Mouse (Mus musculus) hindbrain, embryonic 15.5 days (tissue): ENCODE measurements around the gene Nlrx1. TPM values are rescaled to one million over a fixed set of nuclear protein-coding genes. Genes with fewer than 3 reads are reported as not detected.
"Not testable (repeated sequence)": the region's sequence is repeated elsewhere in the genome, so short reads cannot be mapped to it uniquely, and the experiment has no call there.

Source experiments
- ATAC-seq: fragments of 200-750 bp; cut with Nextera tagmentation; 2 replicates; pipeline ENCODE4 v1.8.0; 2017; ENCODE audit warnings: low read depth, moderate number of reproducible peaks, moderate TSS enrichment; ENCODE audit not compliant: low FRiP score
- H3K27ac ChIP-seq: fragments of 300-500 bp; sonication (generic); replicated peaks from 2 replicates; pipeline ENCODE4 v1.5.1; 2015; ENCODE audit warnings: mild to moderate bottlenecking, inconsistent platforms
- H3K27me3 ChIP-seq: fragments of 300-500 bp; sonication (generic); 2 replicates; pipeline ENCODE4 v1.6.1; 2015; ENCODE audit warnings: control low read depth, inconsistent platforms
- H3K36me3 ChIP-seq: fragments of 300-500 bp; sonication (generic); 2 replicates; pipeline ENCODE4 v1.6.1; 2015; ENCODE audit warnings: control low read depth, inconsistent platforms
- H3K4me1 ChIP-seq: fragments of 300-500 bp; sonication (generic); replicated peaks from 2 replicates; pipeline ENCODE4 v1.6.1; 2015; ENCODE audit warnings: control low read depth, inconsistent platforms
- H3K4me2 ChIP-seq: fragments of 300-500 bp; sonication (generic); 2 replicates; pipeline ENCODE4 v1.6.1; 2015; ENCODE audit warnings: moderate library complexity, mild to moderate bottlenecking, inconsistent platforms
- H3K4me3 ChIP-seq: fragments of 300-500 bp; sonication (generic); 2 replicates; pipeline ENCODE4 v1.5.1; 2015; ENCODE audit warnings: mild to moderate bottlenecking, inconsistent platforms
- H3K9ac ChIP-seq: fragments of 300-500 bp; sonication (generic); 2 replicates; pipeline ENCODE4 v1.6.1; 2015; ENCODE audit warnings: inconsistent platforms
- H3K9me3 ChIP-seq: fragments of 300-500 bp; sonication (generic); 2 replicates; pipeline ENCODE4 v1.6.1; 2016; ENCODE audit warnings: control low read depth, inconsistent platforms
- WGBS: fragments of 180-500 bp; shearing (Covaris S2); methylation state at CpG from one replicate; pipeline ENCODE4 v1.1.7; 2015; 5-methylcytosine and 5-hydroxymethylcytosine counted together
- polyA plus RNA-seq: library from polyadenylated mRNA; unstranded; fragments of >200 nt; fragmentation: Nextera tagmentation; extraction: Ambion mirVana; gene quantifications from 2 replicates; pipeline ENCODE4 v1.2.1, GENCODE M21; 2015

Gene Nlrx1
- polyA plus RNA-seq, 1 experiment from 2014 or later: 5.9 TPM

- H3K27me3 ChIP-seq, H3K9me3 ChIP-seq, H3K9ac ChIP-seq, H3K27ac ChIP-seq, H3K4me2 ChIP-seq, ATAC-seq, H3K4me3 ChIP-seq: not testable (repeated sequence)
- peaks cover 14% of the 10 kb centered on the region for H3K4me1 ChIP-seq
- 97% methylated on average over 3 of the region's 3 CpGs for WGBS
- H3K36me3 ChIP-seq: peaks cover 62% of the 10 kb centered on the region
Measured at GRCm38 (mm10) chr9:44300001-44300400, 31.6 kb upstream of the Nlrx1 start.

DNA sequence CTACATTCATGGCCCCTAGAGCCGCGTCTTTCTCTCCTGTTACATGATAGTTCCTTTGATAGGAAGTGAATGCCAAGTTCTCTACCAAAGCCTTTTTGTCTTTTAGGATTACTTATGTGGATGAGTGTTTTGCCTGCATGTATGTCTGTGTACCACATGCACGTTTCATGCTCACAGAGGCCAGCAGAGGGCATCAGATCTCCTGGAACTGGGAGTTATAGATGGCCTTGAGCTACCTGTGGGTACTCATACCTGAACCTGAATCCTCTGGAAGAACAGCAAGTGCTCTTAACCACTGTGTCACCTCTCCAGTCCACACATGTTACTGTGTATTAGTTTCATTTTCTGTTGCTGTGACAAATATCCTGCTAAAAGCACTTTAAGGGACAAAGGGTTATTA lies 24.1 kb upstream of the Nlrx1 start:
- 76% methylated on average over 3 of the region's 3 CpGs for WGBS
- Histone ChIP-seq H3K4me3 (no peak overlapping the region), H3K4me1 (peaks cover 13% of the 10 kb centered on the region), H3K4me2 (no peak overlapping the region), H3K9ac (no peak overlapping the region), H3K27me3 (no peaks in the 10 kb centered on the region), H3K27ac (no peak overlapping the region), H3K9me3 (no peaks in the 10 kb centered on the region), H3K36me3 (peaks cover 50% of the 10 kb centered on the region)
- ATAC-seq: no peak

GRCm38 (mm10) chr9:44288959-44289291 lies 20.5 kb upstream of the Nlrx1 start:
- peak overlapping the region; percentile 75 for H3K27ac ChIP-seq
- H3K4me1 ChIP-seq: peaks cover 29% of the 10 kb centered on the region
- H3K27me3 ChIP-seq: no peaks in the 10 kb centered on the region
- peak overlapping the region; percentile 79 for H3K4me2 ChIP-seq
- H3K9ac ChIP-seq: peak overlapping the region; percentile 84
- H3K4me3 ChIP-seq: peak overlapping the region; percentile 66
- H3K36me3 ChIP-seq: peaks cover 22% of the 10 kb centered on the region
- H3K9me3 ChIP-seq: no peaks in the 10 kb centered on the region
- ATAC-seq: peak; percentile 2; the same call in 1 of the 2 replicates
- 7% methylated on average over 11 of the region's 11 CpGs for WGBS

DNA sequence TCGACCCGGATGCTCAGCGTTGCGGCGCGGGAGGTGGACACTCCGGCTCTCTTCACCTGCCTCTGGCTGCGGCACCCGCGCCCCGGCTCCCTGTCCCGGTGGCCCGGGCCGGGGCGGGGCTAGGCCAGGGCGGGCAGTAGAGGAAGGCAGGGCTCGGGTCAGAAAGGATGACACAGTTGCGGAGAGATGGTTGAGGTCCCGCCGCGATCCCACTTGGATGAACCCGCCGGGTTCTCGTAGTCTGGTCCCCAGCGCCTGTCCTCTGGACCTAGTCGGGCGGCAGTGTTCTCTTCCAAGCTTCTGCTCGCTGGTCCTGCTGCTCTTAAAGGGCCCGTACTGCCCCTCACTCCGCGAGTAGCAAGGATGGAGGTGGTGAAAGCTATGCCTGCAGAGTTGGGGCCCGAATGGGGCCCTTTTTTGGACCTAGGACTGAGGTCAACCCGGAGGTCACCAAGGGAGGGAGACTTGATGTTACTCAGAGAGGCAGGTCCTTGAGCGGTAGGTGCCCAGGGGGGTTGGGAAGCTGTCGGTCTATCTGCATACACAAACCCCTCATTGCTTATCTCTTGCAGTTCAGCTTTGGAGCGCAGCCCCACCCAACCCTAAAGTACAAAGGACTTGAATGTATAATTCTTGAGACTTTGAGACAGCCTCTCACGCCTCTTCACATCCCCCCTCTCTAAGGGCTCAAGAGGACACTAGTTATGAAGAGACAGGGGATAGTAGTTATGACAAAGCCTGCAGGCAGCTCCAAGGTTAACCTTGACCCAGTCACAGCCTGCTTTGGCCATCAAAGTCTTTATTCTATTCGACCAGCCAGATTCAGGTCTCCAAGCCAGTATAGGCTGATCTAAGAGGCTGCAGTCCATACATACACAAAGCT lies 19.9 kb upstream of the Nlrx1 start, which contains the start of gene Abcg4:
TSS of gene Abcg4 (minus strand) at position 540 of the 883 bp plus-strand sequence.
- Histone ChIP-seq H3K9me3 (no peaks in the 10 kb centered on the region), H3K27me3 (no peaks in the 10 kb centered on the region), H3K27ac (peak within 1 kb of the TSS; percentile 75), H3K4me2 (peak within 1 kb of the TSS; percentile 79), H3K4me1 (peaks cover 29% of the 10 kb centered on the region), H3K4me3 (peak within 1 kb of the TSS; percentile 66), H3K9ac (peak within 1 kb of the TSS; percentile 84), H3K36me3 (peaks cover 15% of the 10 kb centered on the region)
- WGBS: under 1% methylated on average over 38 of the region's 38 CpGs
- peak; percentile 76 for ATAC-seq

GRCm38 (mm10) chr9:44287401-44288075 lies 19.1 kb upstream of the Nlrx1 start:
- H3K36me3 ChIP-seq: peaks cover 10% of the 10 kb centered on the region; the same call in 1 of the 2 replicates
- H3K27ac ChIP-seq: peak overlapping the region; percentile 75
- ATAC-seq: peak; percentile 49
- H3K4me3 ChIP-seq: peak overlapping the region; percentile 66
- H3K4me1 ChIP-seq: peaks cover 29% of the 10 kb centered on the region
- 0% methylated on average over 47 of the region's 47 CpGs for WGBS
- peak overlapping the region; percentile 84 for H3K9ac ChIP-seq
- H3K27me3 ChIP-seq: no peaks in the 10 kb centered on the region
- H3K9me3 ChIP-seq: no peaks in the 10 kb centered on the region
- H3K4me2 ChIP-seq: peak overlapping the region; percentile 79

- Histone ChIP-seq H3K4me2 (peak overlapping the region; percentile 79), H3K36me3 (peaks cover 10% of the 10 kb centered on the region; the same call in 1 of the 2 replicates), H3K9ac (peak overlapping the region; percentile 84), H3K4me1 (peaks cover 29% of the 10 kb centered on the region), H3K27ac (peak overlapping the region; percentile 75), H3K4me3 (peak overlapping the region; percentile 66), H3K9me3 (no peaks in the 10 kb centered on the region), H3K27me3 (no peaks in the 10 kb centered on the region)
- peak; percentile 39; the same call in 1 of the 2 replicates for ATAC-seq
- 4% methylated on average over 11 of the region's 11 CpGs for WGBS
Measured at GRCm38 (mm10) chr9:44287003-44287400, 18.6 kb upstream of the Nlrx1 start.

DNA sequence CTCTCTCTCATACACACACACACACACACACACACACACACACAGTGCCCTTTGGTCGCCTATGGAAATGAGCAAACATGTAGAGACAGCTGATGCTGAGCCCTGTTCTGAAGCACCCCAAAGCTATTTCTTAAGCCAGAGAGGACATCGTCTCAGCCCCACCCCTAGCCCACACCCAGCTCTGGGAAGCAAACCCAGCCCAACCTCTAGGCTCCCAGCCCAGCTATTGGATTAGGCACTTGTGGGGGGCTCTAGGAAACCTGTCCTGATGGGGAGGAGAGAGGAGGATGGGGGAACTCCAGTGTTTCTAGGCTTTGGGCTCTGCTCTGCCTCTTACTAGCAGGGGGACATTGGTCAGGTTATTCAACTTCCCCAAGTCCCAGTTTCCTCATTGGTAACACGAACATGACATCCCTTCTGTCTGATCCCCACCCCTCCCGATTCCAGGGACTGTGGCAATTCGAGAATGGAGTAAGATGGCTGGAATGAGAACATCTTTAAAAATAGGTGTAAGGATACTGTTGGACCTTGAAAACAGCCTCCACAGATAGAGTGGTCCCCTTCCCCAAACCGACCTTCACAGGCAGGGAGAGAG lies 18.0 kb upstream of the Nlrx1 start:
- Histone ChIP-seq H3K4me2 (peak overlapping the region; percentile 79), H3K4me3 (peak overlapping the region; percentile 66), H3K27me3 (no peaks in the 10 kb centered on the region), H3K9me3 (no peaks in the 10 kb centered on the region), H3K4me1 (peaks cover 29% of the 10 kb centered on the region), H3K27ac (no peak overlapping the region), H3K9ac (peak overlapping the region; percentile 84; the same call in 1 of the 2 replicates), H3K36me3 (peaks cover 12% of the 10 kb centered on the region)
- no peak for ATAC-seq
- WGBS: 13% methylated on average over 6 of the region's 6 CpGs

DNA sequence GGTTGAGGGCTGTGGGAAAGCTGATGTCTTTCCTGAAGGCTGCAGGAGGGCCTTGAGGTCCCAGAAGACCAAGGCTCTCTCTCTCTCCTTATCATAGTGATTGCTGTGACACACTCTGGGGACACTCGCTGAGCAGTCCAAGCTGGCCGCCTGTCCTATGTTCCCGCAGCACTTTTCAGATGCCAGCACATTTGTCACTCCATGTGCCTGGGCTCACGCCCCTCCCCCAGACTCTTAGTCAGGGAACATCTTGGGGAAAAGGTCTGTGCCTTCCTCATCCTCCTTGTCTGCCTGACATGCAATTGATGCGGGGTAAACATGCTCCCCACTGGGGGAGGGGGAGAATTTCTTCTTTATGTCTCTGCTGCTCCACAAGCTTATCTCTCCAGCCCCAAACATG lies 14.8 kb upstream of the Nlrx1 start:
- H3K9ac ChIP-seq: no peak overlapping the region
- H3K4me1 ChIP-seq: peaks cover 16% of the 10 kb centered on the region
- no peaks in the 10 kb centered on the region for H3K27me3 ChIP-seq
- no peak overlapping the region for H3K4me3 ChIP-seq
- no peak for ATAC-seq
- no peaks in the 10 kb centered on the region for H3K9me3 ChIP-seq
- 72% methylated on average over 5 of the region's 5 CpGs for WGBS
- H3K36me3 ChIP-seq: peaks cover 35% of the 10 kb centered on the region
- no peak overlapping the region for H3K4me2 ChIP-seq
- no peak overlapping the region for H3K27ac ChIP-seq

DNA sequence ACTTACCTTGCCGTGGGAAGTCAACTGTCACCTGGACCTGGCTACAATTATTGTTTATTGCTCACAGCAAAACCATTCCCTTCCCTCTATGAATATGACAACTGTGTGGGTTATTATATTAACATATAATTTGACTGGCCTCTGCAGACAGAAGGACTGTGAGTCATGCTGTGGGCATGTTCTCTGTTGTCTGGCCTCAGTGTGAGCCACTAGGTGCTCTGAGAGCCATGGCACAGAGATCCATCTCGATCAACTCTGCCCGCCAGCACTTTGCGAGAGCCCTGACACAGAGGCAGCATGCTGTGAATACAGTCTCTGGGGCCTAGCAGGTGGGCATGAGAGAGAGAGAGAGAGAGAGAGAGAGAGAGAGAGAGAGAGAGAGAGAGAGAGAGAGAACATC lies 1.6 kb upstream of the Nlrx1 start:
- peaks cover 23% of the 10 kb centered on the region for H3K4me1 ChIP-seq
- 80% methylated on average over 4 of the region's 4 CpGs for WGBS
- H3K4me2 ChIP-seq: no peak overlapping the region
- H3K9me3 ChIP-seq: no peaks in the 10 kb centered on the region
- no peaks in the 10 kb centered on the region for H3K27me3 ChIP-seq
- H3K36me3 ChIP-seq: peaks cover 8% of the 10 kb centered on the region; the same call in 1 of the 2 replicates
- no peak overlapping the region for H3K9ac ChIP-seq
- H3K4me3 ChIP-seq: no peak overlapping the region
- no peak for ATAC-seq
- no peak overlapping the region for H3K27ac ChIP-seq

- no peak overlapping the region for H3K4me2 ChIP-seq
- WGBS: 89% methylated on average over 3 of the region's 3 CpGs
- no peaks in the 10 kb centered on the region for H3K27me3 ChIP-seq
- no peak overlapping the region for H3K4me3 ChIP-seq
- H3K36me3 ChIP-seq: no peaks in the 10 kb centered on the region
- no peak overlapping the region for H3K27ac ChIP-seq
- H3K4me1 ChIP-seq: peaks cover 28% of the 10 kb centered on the region
- no peak for ATAC-seq
- no peak overlapping the region for H3K9ac ChIP-seq
- no peaks in the 10 kb centered on the region for H3K9me3 ChIP-seq
Measured at GRCm38 (mm10) chr9:44269077-44269476, 678 bp upstream of the Nlrx1 start.

DNA sequence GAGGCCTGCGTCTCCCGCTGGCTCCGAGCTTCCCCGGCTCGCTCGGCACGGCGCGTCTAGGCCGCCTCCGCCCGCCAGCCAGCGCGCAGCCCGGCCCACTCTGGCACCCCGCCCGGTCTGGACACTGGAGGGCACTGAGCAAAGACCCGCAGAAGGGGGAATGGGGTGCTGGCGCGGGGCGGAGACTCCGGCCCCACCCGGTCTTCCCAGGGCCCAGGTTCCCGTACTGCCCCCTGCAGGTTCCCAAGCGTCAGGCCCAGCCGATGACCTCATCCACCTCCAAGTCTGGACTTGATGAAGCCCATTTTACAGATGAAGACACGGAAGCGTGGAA lies 405 bp downstream of the Nlrx1 start:
- 4% methylated on average over 28 of the region's 28 CpGs for WGBS
- peak; percentile 84 for ATAC-seq
- Histone ChIP-seq H3K4me2 (peak overlapping the region; percentile 58), H3K4me3 (peak overlapping the region; percentile 36), H3K4me1 (peaks cover 28% of the 10 kb centered on the region), H3K9ac (peak overlapping the region; percentile 43), H3K27ac (peak overlapping the region; percentile 52; the same call in 1 of the 2 replicates), H3K9me3 (no peaks in the 10 kb centered on the region), H3K27me3 (no peaks in the 10 kb centered on the region), H3K36me3 (no peaks in the 10 kb centered on the region)
